Mouse (Mus musculus): ENCODE data around the gene Otogl. TPM values are rescaled to one million over a fixed set of nuclear protein-coding genes. Genes with fewer than 3 reads are reported as not detected.

The Otogl gene
- polyA plus RNA-seq, 1 experiment from 2014 or later: 0.05 TPM

DNA sequence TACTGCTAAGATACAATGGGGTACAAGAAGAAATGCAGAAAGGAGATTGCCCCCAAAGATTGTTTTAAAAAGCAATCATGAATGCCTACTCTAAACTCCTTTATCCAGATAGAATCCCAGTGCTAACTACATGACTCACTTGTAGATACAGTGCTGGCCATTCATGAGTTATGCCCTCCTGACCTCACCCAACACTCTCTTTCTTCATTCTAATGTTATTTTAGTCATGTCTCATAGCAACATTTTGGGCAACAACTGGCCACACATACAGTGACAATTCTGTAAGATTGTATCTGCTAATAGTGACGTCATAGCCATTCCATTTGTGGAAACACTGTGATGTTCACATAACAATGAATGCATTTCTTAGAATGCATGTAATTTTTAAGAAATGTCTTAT, 21.6 kb upstream of the Otogl start:
- 81% methylated on average over 1 of the region's 1 CpGs for WGBS

DNA sequence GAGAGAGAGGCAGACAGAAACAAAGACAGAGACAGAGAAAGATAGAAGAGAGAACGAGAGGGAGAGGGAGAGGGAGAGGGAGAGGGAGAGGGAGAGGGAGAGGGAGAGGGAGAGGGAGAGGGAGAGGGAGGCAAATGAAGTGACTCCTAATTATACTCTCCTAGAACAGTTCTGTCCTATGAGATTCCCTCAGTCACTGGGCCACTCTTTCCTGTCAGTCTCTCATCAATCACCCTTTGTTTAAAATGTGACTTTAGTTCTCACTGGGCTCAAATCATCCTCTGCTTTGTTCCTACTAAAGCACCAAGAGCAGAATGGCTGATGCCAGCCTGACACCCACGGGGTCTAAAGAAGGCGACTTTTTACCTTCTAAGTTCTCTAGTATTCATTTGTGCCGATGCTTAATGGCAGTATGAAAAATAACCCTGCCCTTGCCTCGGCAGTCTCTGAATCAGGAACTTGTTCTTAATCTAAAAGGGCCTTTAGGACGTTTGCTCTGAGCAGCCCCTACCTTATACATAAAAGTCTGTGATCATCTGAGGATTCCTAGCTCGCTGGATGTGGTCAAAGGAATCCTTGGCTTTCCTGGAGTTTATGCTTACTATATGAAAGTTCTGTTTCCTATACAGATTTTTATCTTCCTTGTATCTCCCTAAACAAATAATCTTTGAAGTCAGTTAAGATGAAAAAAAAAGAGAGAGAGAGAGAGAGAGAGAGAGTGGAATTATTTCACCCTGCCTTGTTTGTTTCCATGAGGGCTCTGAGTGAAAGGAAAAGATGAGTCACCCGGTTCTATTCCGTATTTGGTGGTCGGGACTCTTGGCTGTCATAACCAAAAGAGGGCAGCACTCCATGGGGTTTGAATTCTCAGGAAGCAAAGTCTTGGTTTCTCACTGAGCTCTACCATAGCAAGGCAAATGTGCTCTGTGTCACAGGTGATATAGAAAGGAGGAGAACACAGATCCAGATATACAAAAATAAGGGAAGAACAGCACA, 20.2 kb upstream of the Otogl start:
- Histone ChIP-seq H3K36me3 (no peaks in the 10 kb centered on the region), H3K9me3 (no peaks in the 10 kb centered on the region), H3K9ac (no peak overlapping the region), H3K4me2 (replicated peaks) (no peak overlapping the region), H3K4me1 (replicated peaks) (peaks cover 3% of the 10 kb centered on the region), H3K27me3 (replicated peaks) (no peaks in the 10 kb centered on the region), H3K4me3 (replicated peaks) (no peak overlapping the region), H3K27ac (peak overlapping the region; percentile 44)
- peak; percentile 76 for ATAC-seq
- 22% methylated on average over 9 of the region's 10 CpGs for WGBS

More for the DNA sequence above, 21.6 kb upstream of the Otogl start:
- Histone ChIP-seq H3K4me1 (replicated peaks) (peaks cover 3% of the 10 kb centered on the region), H3K4me2 (replicated peaks) (no peak overlapping the region), H3K9me3 (no peaks in the 10 kb centered on the region), H3K27ac (no peak overlapping the region), H3K27me3 (replicated peaks) (no peaks in the 10 kb centered on the region), H3K4me3 (replicated peaks) (no peak overlapping the region), H3K9ac (no peak overlapping the region), H3K36me3 (no peaks in the 10 kb centered on the region)
- no peak for ATAC-seq

DNA sequence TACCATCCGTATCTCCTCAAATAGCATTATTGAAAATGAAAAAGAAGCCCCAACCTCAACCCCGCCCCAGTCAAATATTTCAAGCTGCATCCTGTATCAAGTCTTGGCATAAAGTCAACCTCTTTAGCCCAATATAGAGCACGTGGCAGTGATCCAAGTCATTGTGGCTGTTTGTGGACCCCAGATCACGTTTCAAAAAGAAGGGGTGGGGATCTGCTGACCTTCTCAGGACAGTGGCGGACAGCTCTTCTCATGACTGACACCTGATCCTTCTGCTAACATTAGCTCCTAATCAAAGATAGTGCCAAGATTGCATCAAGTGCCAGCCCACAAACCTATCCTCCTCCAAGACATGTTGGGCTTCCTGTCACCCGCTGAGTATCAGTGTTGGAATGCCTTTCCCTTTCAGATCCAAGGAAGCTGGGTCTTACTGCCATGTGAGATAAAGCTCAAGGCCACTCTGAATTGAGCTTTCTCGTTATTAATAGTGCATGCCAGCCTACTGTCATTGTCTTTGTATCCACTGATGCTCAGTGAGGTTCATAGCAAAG, 18.6 kb upstream of the Otogl start:
- Histone ChIP-seq H3K27me3 (replicated peaks) (no peaks in the 10 kb centered on the region), H3K4me1 (replicated peaks) (peaks cover 3% of the 10 kb centered on the region), H3K9ac (no peak overlapping the region), H3K9me3 (no peaks in the 10 kb centered on the region), H3K4me2 (replicated peaks) (no peak overlapping the region), H3K4me3 (replicated peaks) (no peak overlapping the region), H3K36me3 (no peaks in the 10 kb centered on the region), H3K27ac (no peak overlapping the region)
- WGBS: 42% methylated on average over 7 of the region's 7 CpGs
- 0 out of 2 replicates have a peak, but pooled peaks have one; percentile 22 for ATAC-seq

DNA sequence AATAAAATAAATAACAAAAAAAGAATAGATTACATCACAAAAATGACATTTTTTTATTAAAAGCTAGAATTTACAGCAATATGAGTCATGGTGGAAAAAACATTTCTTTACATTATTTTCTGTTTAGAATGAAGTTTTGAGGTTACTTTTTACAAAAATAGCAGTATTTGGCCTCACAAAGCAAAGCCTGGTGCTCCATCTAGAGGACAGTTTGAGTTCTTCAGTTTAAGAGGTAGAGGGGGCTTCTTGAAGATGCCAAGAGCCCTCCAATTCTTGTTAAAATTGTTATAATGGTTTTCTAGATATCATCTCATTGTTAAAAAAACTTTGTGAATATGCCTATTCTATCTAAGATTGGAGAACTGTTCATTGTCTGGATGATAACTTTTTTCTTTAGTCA, 13.4 kb upstream of the Otogl start:
- Histone ChIP-seq H3K4me1 (replicated peaks) (no peaks in the 10 kb centered on the region; the same call in 1 of the 2 replicates), H3K36me3 (no peaks in the 10 kb centered on the region), H3K27ac (no peak overlapping the region), H3K9me3 (no peaks in the 10 kb centered on the region), H3K9ac (no peak overlapping the region), H3K4me2 (replicated peaks) (no peak overlapping the region), H3K27me3 (replicated peaks) (no peaks in the 10 kb centered on the region), H3K4me3 (replicated peaks) (no peak overlapping the region)
- ATAC-seq: no peak

DNA sequence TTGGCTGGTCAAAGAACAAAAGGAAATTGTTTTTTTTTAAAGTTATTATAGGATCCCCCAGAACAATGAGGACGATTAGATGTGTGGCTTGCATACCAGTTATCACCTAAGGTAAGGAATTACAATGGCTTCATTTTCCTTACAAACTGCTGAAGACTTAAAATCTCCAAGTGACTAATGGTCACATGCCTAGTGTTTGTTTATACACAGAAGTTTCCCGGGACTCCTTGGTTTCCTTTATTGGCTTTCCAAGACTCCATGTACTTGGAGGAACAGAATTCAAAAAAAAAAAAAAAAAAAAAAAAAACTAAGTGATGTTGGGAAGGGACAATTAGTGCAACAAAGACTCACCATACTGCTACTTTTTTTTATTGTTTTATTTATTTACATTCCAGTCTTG, 11.9 kb upstream of the Otogl start:
- Histone ChIP-seq H3K4me2 (replicated peaks) (no peak overlapping the region), H3K9me3 (no peaks in the 10 kb centered on the region), H3K36me3 (no peaks in the 10 kb centered on the region), H3K27me3 (replicated peaks) (no peaks in the 10 kb centered on the region), H3K4me3 (replicated peaks) (no peak overlapping the region), H3K27ac (no peak overlapping the region), H3K9ac (no peak overlapping the region), H3K4me1 (replicated peaks) (no peaks in the 10 kb centered on the region)
- 33% methylated on average over 2 of the region's 2 CpGs for WGBS
- ATAC-seq: no peak

DNA sequence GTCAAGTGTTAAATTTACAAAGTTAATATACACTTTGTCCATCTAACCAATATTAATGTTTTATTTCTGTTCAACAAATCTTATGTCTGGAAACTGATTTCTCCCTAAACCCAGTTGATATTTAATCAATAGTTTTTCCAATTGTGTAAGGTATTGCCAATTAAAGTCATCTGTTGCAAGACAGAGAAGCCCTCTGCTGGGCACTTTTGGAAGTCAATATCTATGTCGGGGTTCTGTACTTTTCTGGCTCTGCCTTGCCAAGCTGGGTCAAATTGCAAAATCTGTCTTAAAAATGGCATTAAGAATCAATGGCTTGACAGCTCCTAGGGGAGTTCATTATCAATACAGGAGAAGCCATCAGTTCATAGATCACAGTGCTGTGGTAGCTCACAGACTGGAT, 10.8 kb upstream of the Otogl start:
- no peaks in the 10 kb centered on the region for H3K4me1 ChIP-seq (replicated peaks)
- no peak overlapping the region for H3K4me2 ChIP-seq (replicated peaks)
- H3K9me3 ChIP-seq: no peaks in the 10 kb centered on the region
- no peaks in the 10 kb centered on the region for H3K27me3 ChIP-seq (replicated peaks)
- no peak overlapping the region for H3K27ac ChIP-seq
- no peaks in the 10 kb centered on the region for H3K36me3 ChIP-seq
- no peak for ATAC-seq
- H3K9ac ChIP-seq: no peak overlapping the region
- WGBS: 23% methylated on average over 1 of the region's 1 CpGs
- no peak overlapping the region for H3K4me3 ChIP-seq (replicated peaks)

DNA sequence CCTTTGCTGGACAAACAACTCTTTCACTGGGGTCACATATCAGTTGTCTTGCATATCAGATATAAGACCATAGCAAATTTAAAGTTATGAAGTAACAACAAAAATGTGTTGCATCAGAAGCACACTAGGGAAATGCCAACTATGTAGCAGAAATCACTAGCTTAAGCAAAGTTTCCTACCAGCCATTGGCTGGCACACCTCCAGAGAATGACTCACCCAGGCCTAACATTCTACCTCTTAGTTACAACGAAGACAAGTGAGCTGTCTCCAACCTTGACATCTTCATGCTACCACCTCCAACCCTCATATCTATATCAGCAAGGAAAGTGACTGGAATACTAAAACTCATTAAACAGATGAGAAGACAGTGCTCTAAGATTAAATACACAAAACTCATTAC, 9.6 kb upstream of the Otogl start:
- Histone ChIP-seq H3K27ac (no peak overlapping the region), H3K4me1 (replicated peaks) (no peaks in the 10 kb centered on the region), H3K4me2 (replicated peaks) (no peak overlapping the region), H3K4me3 (replicated peaks) (no peak overlapping the region), H3K9ac (no peak overlapping the region), H3K27me3 (replicated peaks) (no peaks in the 10 kb centered on the region), H3K36me3 (no peaks in the 10 kb centered on the region), H3K9me3 (no peaks in the 10 kb centered on the region)
- WGBS: 32% methylated on average over 1 of the region's 1 CpGs
- ATAC-seq: no peak

DNA sequence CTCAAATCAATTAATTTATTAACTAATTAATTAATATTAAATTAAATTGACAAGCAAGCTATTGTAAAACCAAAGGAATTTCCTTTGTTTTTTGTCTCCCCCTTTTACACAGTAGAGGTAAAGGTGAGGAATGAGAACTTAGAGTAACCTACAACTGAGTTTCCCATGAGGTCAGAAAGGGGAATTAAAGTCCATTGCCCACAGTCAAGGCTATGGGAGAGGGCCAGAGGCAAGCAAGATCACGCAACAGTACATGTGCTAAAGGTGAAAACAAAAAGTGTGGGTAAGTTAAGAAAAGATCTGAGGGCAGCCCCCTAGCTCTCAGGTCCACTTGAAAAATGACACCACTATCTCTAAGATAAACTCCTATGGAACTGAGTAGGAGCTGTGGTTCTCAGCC, 9.2 kb upstream of the Otogl start:
- 93% methylated on average over 1 of the region's 1 CpGs for WGBS
- ATAC-seq: no peak
- Histone ChIP-seq H3K9me3 (no peaks in the 10 kb centered on the region), H3K4me2 (replicated peaks) (no peak overlapping the region), H3K36me3 (no peaks in the 10 kb centered on the region), H3K4me3 (replicated peaks) (no peak overlapping the region), H3K27ac (no peak overlapping the region), H3K9ac (no peak overlapping the region), H3K4me1 (replicated peaks) (no peaks in the 10 kb centered on the region), H3K27me3 (replicated peaks) (no peaks in the 10 kb centered on the region)

DNA sequence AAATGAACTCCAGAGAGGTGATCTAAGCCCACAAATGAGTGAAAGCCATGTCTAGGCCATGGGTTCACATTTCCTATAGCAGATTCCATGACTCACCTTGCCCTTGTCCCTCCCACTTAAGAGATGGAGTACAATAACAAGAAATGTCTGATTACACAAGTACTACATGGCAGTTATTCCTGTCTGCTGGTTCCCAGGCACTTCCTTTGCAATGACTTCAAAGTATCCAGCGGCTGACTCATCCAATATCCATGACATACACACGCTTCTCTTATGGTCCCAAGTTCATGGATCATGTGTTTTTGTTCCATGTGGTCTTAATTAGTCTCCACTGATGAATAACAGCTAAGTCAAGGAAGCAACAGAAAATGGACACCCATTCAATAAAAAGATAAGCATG, 1.1 kb upstream of the Otogl start:
- H3K27me3 ChIP-seq (replicated peaks): no peaks in the 10 kb centered on the region
- no peak overlapping the region for H3K4me3 ChIP-seq (replicated peaks)
- H3K9me3 ChIP-seq: no peaks in the 10 kb centered on the region
- WGBS: 85% methylated on average over 2 of the region's 2 CpGs
- H3K4me1 ChIP-seq (replicated peaks): no peaks in the 10 kb centered on the region
- no peak overlapping the region for H3K27ac ChIP-seq
- ATAC-seq: no peak
- no peaks in the 10 kb centered on the region for H3K36me3 ChIP-seq
- no peak overlapping the region for H3K9ac ChIP-seq
- H3K4me2 ChIP-seq (replicated peaks): no peak overlapping the region

DNA sequence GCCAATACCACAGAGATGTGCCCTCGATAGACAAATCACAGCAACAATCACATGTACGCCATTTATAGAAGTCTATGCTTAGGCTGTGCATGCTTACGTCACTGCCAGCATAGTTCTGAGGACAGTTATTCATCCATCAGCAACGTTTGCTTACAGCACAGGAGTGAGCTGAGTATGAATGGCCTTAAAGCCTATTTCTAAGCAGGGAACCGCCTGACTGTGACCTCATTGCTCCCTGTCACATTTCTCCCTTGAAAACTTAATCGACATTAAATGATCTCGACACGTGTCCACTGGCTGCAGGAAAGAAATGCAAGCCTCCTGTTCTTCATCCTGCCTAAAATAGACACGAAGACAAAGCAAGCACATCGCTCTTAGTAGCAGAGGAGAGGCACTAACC, 5.5 kb downstream of the Otogl start:
- Histone ChIP-seq H3K4me3 (replicated peaks) (no peak overlapping the region), H3K4me1 (replicated peaks) (0 out of 2 replicates have a peak, but pooled peaks cover 2% of the 10 kb centered on the region), H3K9ac (no peak overlapping the region), H3K36me3 (no peaks in the 10 kb centered on the region), H3K27me3 (replicated peaks) (no peaks in the 10 kb centered on the region), H3K9me3 (no peaks in the 10 kb centered on the region), H3K27ac (peak overlapping the region; percentile 49), H3K4me2 (replicated peaks) (no peak overlapping the region)
- WGBS: 52% methylated on average over 10 of the region's 10 CpGs
- ATAC-seq: no peak

DNA sequence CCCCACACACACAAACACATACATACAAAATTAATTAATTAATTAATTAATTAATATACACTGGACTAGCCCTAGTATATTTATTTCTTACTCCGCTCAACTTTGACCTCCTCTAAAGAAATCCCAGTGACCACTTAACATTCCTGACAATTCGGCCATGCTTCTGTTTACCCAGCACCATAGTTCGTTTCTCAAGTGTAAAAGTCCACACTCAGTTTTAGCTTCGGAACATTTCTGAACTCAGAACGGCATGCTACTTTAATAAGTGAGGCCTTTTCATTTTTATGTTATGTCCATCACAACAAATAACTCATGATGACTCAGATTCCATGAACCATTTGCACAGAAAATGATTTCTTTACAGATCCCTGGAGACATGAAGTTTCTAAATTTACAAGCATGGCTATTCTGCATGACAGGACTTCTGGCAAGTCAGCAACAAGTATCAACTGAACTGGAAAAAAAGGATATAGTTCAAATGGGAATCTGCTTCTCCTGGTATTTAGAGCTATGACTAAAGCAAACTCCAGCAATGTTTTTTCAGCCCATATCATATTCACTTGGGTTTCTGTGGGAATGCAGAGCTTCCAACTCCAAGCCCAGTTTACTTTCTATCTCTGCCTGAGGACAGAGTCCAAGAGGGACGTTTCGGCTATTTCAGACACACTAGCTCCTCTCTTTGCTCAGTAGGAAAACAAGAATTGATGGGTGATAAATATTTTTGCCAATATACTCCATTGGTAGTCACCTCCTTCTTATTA, 6.5 kb downstream of the Otogl start:
- H3K4me2 ChIP-seq (replicated peaks): no peak overlapping the region
- H3K4me3 ChIP-seq (replicated peaks): no peak overlapping the region
- H3K9me3 ChIP-seq: no peaks in the 10 kb centered on the region
- WGBS: 49% methylated on average over 7 of the region's 7 CpGs
- no peak overlapping the region; the same call in 1 of the 2 replicates for H3K27ac ChIP-seq
- 0 out of 2 replicates have a peak, but pooled peaks cover 2% of the 10 kb centered on the region for H3K4me1 ChIP-seq (replicated peaks)
- H3K9ac ChIP-seq: no peak overlapping the region
- H3K36me3 ChIP-seq: no peaks in the 10 kb centered on the region
- ATAC-seq: 0 out of 2 replicates have a peak, but pooled peaks have one; percentile 19
- H3K27me3 ChIP-seq (replicated peaks): no peaks in the 10 kb centered on the region

DNA sequence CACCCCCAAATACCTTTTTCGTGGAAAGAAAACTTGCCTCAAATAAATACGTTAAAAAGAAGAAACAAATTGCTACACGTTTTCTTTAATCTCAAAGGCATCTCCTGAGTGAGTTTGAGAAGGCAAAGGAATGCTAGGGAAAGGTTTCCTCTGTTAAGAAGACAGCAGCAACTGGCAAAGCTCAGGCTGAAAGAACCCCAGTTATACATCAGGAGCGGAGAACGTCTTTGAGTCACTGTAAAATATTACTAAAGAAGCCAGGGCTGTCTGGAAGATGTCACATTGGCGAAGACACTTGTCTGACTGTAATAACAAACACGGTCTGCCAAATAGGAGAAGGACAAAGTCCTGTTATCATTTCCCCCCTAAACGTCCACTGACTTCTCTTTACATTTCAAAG, 10.0 kb downstream of the Otogl start:
- 33% methylated on average over 8 of the region's 8 CpGs for WGBS
- Histone ChIP-seq H3K9me3 (no peaks in the 10 kb centered on the region), H3K4me1 (replicated peaks) (0 out of 2 replicates have a peak, but pooled peaks cover 2% of the 10 kb centered on the region), H3K4me2 (replicated peaks) (0 out of 2 replicates have a peak overlapping the region, but pooled peaks have one; percentile 14), H3K4me3 (replicated peaks) (no peak overlapping the region), H3K9ac (no peak overlapping the region), H3K27ac (peak overlapping the region; percentile 51; the same call in 1 of the 2 replicates), H3K27me3 (replicated peaks) (no peaks in the 10 kb centered on the region), H3K36me3 (no peaks in the 10 kb centered on the region)
- peak; percentile 74 for ATAC-seq
